Mouse (Mus musculus) liver, adult 2 months (tissue): ENCODE results near the gene Tcf20. TPM values are rescaled to one million over a fixed set of nuclear protein-coding genes. Genes with fewer than 3 reads are reported as not detected.

Experiments used
- DNase-seq: peaks from one replicate; pipeline ENCODE4 v3.0.0-alpha.2; 2011; ENCODE audit warnings: low read depth, low spot score; ENCODE audit errors: extremely low read depth
- H3K27ac ChIP-seq: fragments of 200-500 bp; replicated peaks from 2 replicates; pipeline ENCODE4 v1.5.1; 2012; ENCODE audit warnings: low read depth, mild to moderate bottlenecking, control low read depth, inconsistent platforms, low read length; ENCODE audit not compliant: insufficient read depth
- H3K27me3 ChIP-seq: fragments of 200-500 bp; 2 replicates; pipeline ENCODE4 v1.6.1; 2012; ENCODE audit warnings: mild to moderate bottlenecking, moderate library complexity, low read length, inconsistent platforms; ENCODE audit not compliant: control insufficient read depth, insufficient read depth
- H3K36me3 ChIP-seq: fragments of 200-500 bp; 2 replicates; pipeline ENCODE4 v1.6.1; 2012; ENCODE audit warnings: low read length, inconsistent platforms; ENCODE audit not compliant: control insufficient read depth, insufficient read depth
- H3K4me1 ChIP-seq: fragments of 200-500 bp; 2 replicates; pipeline ENCODE4 v1.6.1; 2011; ENCODE audit warnings: low read length; ENCODE audit not compliant: control insufficient read depth, insufficient read depth
- H3K4me3 ChIP-seq: fragments of 200-500 bp; 2 replicates; pipeline ENCODE4 v1.5.1; 2011; ENCODE audit warnings: low read depth, mild to moderate bottlenecking, control low read depth, low read length, moderate library complexity; ENCODE audit not compliant: insufficient read depth
- H3K79me2 ChIP-seq: fragments of 200-500 bp; 2 replicates; pipeline ENCODE4 v1.6.1; 2012; ENCODE audit warnings: inconsistent platforms, mild to moderate bottlenecking, low read length, moderate library complexity; ENCODE audit not compliant: control insufficient read depth, insufficient read depth
- H3K9ac ChIP-seq: fragments of 200-500 bp; 2 replicates; pipeline ENCODE4 v1.6.1; 2012; ENCODE audit warnings: low read depth, mild to moderate bottlenecking, control low read depth, inconsistent platforms, low read length
- CTCF ChIP-seq: fragments of 200-500 bp; IDR thresholded peaks from 2 replicates; pipeline ENCODE4 v1.5.1; 2011; ENCODE audit warnings: low read depth, low read length, control low read depth
- POLR2A ChIP-seq: fragments of 200-500 bp; IDR thresholded peaks from 2 replicates; pipeline ENCODE4 v1.6.1; 2011; ENCODE audit warnings: low read length, control low read depth; ENCODE audit not compliant: insufficient read depth; ENCODE audit errors: extremely low read depth
- WGBS: fragments of 180-500 bp; shearing (Covaris S2); methylation state at CpG from one replicate; pipeline ENCODE4 v1.1.7; 2018; 5-methylcytosine and 5-hydroxymethylcytosine counted together
- polyA plus RNA-seq: library from polyadenylated mRNA; depleted of rRNA; stranded (reverse); fragments of >200 nt; gene quantifications from 2 replicates; pipeline ENCODE4 v1.2.3, GENCODE M21; 2012; rRNA removed
- total RNA-seq: library from RNA; depleted of rRNA; stranded (reverse); fragments of >200 nt; gene quantifications from 2 replicates; pipeline ENCODE4 v1.2.3, GENCODE M21; 2014; rRNA removed

Gene Tcf20
- total and polyA plus RNA-seq, 2 experiments: 8.7 to 22.6 TPM

GRCm38 (mm10) chr15:82765943-82766342 is 221.7 kb downstream of the Tcf20 start:
- TF ChIP-seq CTCF (no peak), POLR2A (no peak)
- H3K4me3 ChIP-seq: no peak overlapping the region
- H3K9ac ChIP-seq: no peak overlapping the region
- peak; percentile 97 for DNase-seq
- 0 out of 2 replicates have a peak, but pooled peaks cover 3% of the 10 kb centered on the region for H3K79me2 ChIP-seq
- no peaks in the 10 kb centered on the region for H3K27me3 ChIP-seq
- H3K4me1 ChIP-seq: peaks cover 26% of the 10 kb centered on the region
- 23% methylated on average over 2 of the region's 2 CpGs for WGBS
- H3K27ac ChIP-seq: peak overlapping the region; percentile 66
- peaks cover under 1% of the 10 kb centered on the region; the same call in 1 of the 2 replicates for H3K36me3 ChIP-seq

GRCm38 (mm10) chr15:82764881-82765280 is 222.8 kb downstream of the Tcf20 start:
- no peak overlapping the region for H3K9ac ChIP-seq
- no peak overlapping the region for H3K4me3 ChIP-seq
- no peaks in the 10 kb centered on the region for H3K27me3 ChIP-seq
- H3K4me1 ChIP-seq: peaks cover 26% of the 10 kb centered on the region
- H3K27ac ChIP-seq: peak overlapping the region; percentile 64
- 20% methylated on average over 6 of the region's 6 CpGs for WGBS
- TF ChIP-seq CTCF: no peak
- no peak for TF ChIP-seq POLR2A
- DNase-seq: peak; percentile 88
- peaks cover 4% of the 10 kb centered on the region; the same call in 1 of the 2 replicates for H3K36me3 ChIP-seq
- H3K79me2 ChIP-seq: 0 out of 2 replicates have a peak, but pooled peaks cover 3% of the 10 kb centered on the region

- Histone ChIP-seq H3K4me1 (peaks cover 26% of the 10 kb centered on the region), H3K4me3 (peak within 1 kb of the TSS; percentile 31), H3K27me3 (no peaks in the 10 kb centered on the region), H3K27ac (peak within 1 kb of the TSS; percentile 64), H3K9ac (peak within 1 kb of the TSS; percentile 37; the same call in 1 of the 2 replicates), H3K79me2 (0 out of 2 replicates have a peak, but pooled peaks cover 3% of the 10 kb centered on the region), H3K36me3 (peaks cover 6% of the 10 kb centered on the region; the same call in 1 of the 2 replicates)
- TF ChIP-seq CTCF: no peak
- TF ChIP-seq POLR2A: no peak
- DNase-seq: peak; percentile 99
- WGBS: 23% methylated on average over 9 of the region's 9 CpGs
Observed at GRCm38 (mm10) chr15:82763631-82764420, 223.8 kb downstream of the Tcf20 start, which contains the start of gene Cyp2d40. Gene Cyp2d40 (minus strand): TSS chr15:82764183.

Other genes starting within 250 kb of the Tcf20 start
- gene Cyp2d40, start 223.7 kb downstream of the Tcf20 start, total RNA-seq: 44.7 and 107 TPM in 2 replicates
- gene Cyp2d40, start 223.7 kb downstream of the Tcf20 start, polyA plus RNA-seq: 144 and 145 TPM in 2 replicates
- gene Cyp2d26, start 193.6 kb downstream of the Tcf20 start, total RNA-seq: 1,175 and 1,183 TPM in 2 replicates
- 1,819 and 2,020 TPM in 2 replicates for gene Cyp2d26, start 193.6 kb downstream of the Tcf20 start, polyA plus RNA-seq
- gene Nfam1, start 45.4 kb upstream of the Tcf20 start, total RNA-seq: 1.1 and 1.5 TPM in 2 replicates
- 1.8 and 3.2 TPM in 2 replicates for gene Nfam1, start 45.4 kb upstream of the Tcf20 start, polyA plus RNA-seq
- gene Serhl, start 101.6 kb upstream of the Tcf20 start, total RNA-seq: 51.6 and 58.1 TPM in 2 replicates
- 59.6 and 80.6 TPM in 2 replicates for gene Serhl, start 101.6 kb upstream of the Tcf20 start, polyA plus RNA-seq
- gene Rrp7a, start 134.9 kb upstream of the Tcf20 start, total RNA-seq: 9.1 and 19.3 TPM in 2 replicates
- 44.1 and 44.7 TPM in 2 replicates for gene Rrp7a, start 134.9 kb upstream of the Tcf20 start, polyA plus RNA-seq
- 21.6 and 24.8 TPM in 2 replicates for gene Poldip3, start 161.5 kb upstream of the Tcf20 start, total RNA-seq
- gene Poldip3, start 161.5 kb upstream of the Tcf20 start, polyA plus RNA-seq: 25.5 and 34.6 TPM in 2 replicates
- 155 TPM in 2 replicates for gene Cyb5r3, start 184.7 kb upstream of the Tcf20 start, total RNA-seq
- 424 and 500 TPM in 2 replicates for gene Cyb5r3, start 184.7 kb upstream of the Tcf20 start, polyA plus RNA-seq